Mouse (Mus musculus) embryo, embryonic 10.5 days (tissue): ENCODE measurements at regions not wholly inside any gene's neighbourhood (a gene's known extent, or its start where the extent isn't known, plus 50 kb on each side); places are given as distances from the start of the nearest gene placed in this dataset.

Source experiments
- DNase-seq: peaks from one replicate; pipeline ENCODE4 v3.0.0-alpha.2; 2015; ENCODE audit warnings: low spot score

DNA sequence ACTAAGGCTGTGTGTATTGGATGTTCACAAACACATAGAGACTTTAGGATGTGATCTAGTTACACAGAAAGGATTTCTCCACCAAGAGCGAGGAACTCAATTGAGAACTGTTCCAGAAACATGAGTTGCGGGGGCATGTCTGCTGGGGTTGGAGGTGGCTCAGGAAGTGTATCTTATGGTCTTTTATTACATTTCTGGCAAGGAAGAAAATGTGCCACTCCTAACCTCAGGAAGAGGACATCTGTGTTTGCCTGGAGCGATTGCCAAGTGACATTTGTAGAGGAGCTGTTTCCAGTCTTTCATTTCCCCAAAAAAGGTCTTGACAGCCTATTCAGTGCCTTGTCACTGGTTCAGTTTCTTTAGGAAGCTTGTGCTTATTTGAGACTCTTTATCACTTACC, 606.2 kb downstream of the Tmem182 start:
- DNase-seq: no peak

DNA sequence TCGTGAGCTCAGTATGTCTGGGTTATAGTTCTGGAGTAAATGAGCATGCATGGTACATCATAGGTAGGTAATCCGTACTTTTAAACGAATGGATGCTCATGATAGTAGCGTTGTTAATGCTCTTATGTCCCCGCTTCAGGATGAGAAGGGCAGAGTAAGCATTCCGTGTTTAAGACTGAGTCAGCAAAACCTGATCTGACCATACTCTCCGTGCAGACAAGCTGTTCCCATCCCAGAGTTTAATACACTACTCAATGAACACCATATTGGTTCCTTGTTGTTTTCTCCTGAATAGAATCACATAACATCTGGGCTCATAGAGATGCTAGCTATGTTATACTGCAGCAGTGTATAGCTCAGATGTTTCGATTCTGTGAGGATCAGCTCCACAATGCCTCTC, 606.7 kb downstream of the Tmem182 start:
- DNase-seq: no peak

DNA sequence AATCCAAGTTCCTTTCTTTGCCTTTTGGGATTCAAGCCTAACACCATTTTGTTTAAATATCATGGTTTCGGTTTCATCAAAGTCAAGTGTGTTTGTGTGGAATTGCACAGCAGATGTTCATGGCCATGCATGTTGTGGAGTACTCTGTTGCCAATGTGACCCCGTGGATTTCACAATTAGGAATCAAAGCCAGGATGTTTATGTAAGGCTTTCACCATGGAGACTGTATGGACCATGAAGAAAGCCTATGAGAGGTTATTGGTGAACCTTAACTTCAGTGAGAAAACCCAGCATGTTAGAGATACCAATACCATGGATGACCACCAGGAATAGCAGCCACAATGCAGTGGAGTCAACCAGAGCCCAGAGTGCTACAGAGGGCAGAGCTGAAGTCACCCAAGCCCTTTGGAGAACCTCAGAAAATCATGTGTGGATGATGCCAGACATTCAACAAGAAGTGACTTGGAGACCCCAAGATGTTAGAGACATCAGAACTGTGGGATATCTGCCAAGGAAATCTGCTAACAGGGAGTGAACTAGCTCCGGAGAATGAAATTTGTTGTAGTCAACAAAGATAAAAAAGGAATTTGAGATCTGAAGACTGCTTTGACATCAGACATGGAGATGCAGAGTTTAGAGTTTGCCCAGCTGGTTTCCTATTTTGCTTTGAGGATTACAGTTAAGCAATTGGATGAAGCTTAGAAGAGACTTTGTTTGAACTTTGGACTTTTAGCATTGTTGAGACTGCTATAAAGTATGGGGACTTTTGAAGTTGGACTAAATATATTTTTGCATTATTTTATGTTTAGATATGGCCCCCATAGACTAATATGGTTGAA, 615.3 kb downstream of the Tmem182 start:
- no peak for DNase-seq

DNA sequence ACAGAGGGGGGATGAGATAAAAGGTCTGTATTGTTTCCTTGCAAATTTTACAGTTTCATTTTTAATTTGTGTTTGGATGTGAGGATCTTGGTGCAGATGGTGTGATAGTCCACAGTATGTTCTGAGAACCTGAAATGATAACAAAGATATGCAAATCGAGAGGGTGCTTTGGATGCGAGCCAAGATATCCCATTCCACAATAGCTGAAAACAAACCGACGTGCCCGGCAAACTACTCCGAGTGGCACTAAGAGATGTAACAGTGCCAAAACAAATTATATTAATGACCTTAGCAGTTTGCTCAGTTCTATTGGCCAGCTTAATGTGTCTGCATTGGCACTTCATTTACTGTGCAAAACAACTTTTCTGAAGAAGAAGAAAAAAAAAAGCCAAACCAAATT, 622.5 kb downstream of the Tmem182 start:
- DNase-seq: no peak

DNA sequence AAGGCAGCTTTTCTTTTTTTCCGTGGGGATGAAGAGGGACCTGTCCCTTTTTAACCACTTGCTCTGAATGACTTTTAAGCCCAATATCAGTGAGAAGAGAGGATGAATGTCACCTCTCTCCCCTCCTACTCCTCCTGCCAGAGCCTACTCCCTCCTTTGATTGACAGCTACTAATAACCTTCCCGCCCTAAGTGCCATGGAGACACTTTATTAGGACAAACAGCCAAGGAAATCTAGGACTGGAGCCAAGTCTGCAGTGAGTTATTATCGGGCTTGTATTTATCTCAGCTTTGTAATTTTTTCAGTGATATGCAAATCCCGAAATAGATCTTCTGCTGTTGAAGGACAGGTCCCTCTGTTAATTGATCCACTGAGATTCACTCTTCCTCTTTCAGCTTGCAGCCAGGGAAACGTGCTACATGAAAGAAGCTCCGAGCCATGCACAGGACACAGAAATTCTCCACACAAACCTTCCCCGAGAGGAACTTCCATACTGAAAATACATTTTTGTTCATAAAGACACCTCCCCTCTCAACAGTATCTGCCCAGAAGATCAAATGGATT, 625.8 kb downstream of the Tmem182 start:
- peak; percentile 24 for DNase-seq

DNA sequence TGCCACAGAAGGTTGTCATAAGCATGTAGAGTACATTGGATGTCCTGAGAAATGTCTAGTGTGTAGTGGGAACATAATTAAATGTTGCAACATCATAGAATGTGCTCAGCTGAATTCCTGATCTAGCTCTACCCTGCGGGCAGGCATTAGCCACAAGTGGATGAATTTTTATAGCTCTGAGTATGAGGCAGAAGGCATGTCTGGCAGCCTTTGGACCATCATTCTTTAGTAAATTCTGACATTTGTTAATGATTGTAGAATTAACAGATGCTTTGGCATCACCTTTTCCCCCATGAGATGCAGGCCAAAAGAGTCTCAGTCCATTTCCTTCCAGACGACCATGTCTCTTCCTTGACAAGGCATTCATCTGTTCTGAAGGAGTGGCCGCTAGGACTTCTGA, 630.0 kb downstream of the Tmem182 start:
- no peak for DNase-seq

DNA sequence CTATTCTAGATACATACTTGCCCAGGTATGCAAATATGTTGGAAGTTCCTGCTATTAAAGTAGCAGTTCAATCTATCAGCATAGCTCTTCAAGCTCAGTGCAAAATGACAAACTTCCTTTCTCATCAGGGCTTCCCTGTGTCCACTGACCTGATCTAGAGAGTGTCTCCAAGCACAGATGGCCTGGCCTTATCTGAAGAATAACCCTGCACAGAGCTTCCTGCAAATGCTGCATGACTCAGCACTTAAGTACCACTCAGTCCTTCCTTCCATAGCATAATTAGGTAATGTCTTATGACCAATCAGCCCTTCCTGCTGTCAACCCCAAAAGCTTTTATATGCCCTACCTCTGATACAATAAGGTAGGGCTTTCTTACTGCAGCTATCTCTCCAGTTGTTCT, 644.6 kb downstream of the Tmem182 start:
- no peak for DNase-seq
